Mouse (Mus musculus) megakaryocyte, embryonic 14.5 days (primary cell): ENCODE measurements around the gene Cep135.

ENCODE experiments used
- FLI1 ChIP-seq: IDR thresholded peaks from 2 replicates; pipeline ENCODE4 v1.6.1; 2012; ENCODE audit warnings: low read length, inconsistent platforms, mixed read lengths
- GATA1 ChIP-seq: IDR thresholded peaks from 3 replicates; pipeline ENCODE4 v1.6.1; 2012; ENCODE audit warnings: mixed read lengths, low read length, inconsistent platforms, borderline replicate concordance

- no peak; the same call in 2 of the 3 replicates for TF ChIP-seq GATA1
- no peak for TF ChIP-seq FLI1
Measured at GRCm38 (mm10) chr5:76642076-76642475, 53.6 kb downstream of the Cep135 start.
